Mouse (Mus musculus): ENCODE data around the gene Il4ra.
A peak's percentile ranks its signal among the peaks of the same experiment; 100 is the strongest.

Il4ra gene

DNA sequence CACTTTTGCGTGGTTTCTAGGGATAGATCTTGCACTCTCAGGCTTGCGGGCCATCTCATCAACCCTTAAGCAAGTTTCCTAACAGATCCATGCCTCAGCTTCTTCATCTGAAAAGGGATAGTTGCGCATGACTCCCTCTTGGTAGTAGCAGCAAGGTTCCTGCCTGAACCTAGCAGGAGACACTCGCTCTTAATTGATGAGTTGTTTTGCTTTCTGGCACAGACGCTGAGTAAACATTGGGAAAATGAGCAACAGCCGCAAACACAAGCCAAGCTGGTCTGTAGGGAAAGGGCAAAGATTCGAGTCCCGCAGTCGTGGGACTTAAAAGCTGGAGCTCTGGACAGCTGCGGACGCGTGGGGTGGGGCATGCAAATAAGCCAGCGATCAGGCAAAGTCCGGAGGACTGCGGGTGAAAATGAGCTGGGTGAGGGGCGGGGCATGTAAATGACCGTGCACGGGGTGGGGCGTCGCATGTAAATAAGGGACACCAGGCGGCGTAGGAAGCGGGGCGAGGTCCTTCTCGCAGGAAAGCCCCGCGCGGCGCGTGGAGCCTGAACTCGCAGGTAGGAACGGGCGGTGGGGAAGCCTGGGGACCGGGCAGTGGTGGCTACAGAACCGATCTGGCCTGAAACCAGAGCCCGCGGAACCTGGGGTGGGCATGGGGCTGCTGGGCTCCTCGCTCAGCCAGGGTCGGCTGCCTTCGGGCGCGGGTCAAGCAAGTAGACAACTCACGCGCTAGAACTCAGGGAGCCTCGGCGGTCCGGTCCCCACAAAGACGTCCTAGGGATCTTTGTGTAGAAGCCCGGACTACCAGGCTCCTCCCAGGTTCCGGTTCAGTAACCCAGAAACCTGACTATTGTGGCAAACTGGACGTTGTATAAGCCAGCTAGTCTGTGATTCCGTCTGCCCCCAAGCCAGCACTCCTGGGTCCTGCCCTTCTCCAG lies at the start of gene Il4ra:
Gene Il4ra, plus strand, starts transcription at position 355 of the 944 bp plus-strand sequence.
- DNase-seq (ENCODE audit: low spot score): peak; percentile 96

DNA sequence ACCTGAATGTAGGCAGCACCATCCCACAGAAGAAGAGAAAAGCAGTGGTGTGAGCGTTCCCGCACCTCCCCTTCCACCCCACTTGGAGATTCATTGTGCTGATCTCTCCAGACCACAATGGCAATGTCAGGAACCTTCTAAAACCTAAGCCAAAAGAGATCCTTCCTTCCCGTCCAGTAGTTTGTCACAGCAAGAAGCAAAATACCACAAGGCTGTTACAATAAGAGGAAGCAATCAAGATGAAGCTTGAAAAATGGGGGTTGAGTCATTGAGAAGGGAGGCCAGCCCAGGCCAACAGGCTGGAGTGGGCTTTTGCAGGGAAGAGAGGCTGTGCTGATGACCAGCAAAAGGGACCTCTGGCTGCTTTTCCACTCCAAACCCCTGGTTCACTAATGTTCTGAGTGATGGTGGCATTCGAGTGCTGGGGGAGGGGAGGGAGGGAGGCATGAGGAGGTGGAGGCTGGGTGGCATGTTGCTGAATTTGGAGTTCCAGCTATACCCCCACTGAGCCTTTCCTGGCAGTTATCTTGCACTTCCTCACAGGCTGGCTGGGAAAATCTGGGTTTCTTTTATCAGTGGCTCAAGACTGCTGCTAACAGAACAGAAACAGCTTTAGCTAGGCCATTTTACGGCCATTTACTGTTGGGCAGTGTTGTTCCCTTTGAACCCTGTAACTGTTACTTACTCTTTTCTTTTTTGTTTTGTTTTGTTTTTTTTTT lies 48.4 kb upstream of the Il4ra start:
- peak; percentile 21 for DNase-seq (ENCODE audit: low spot score)

- DNase-seq (ENCODE audit: low spot score): no peak
Observed at GRCm38 (mm10) chr7:125504618-125505017, 47.3 kb upstream of the Il4ra start.

- no peak for DNase-seq (ENCODE audit: low spot score)
Observed at GRCm38 (mm10) chr7:125505568-125505967, 46.4 kb upstream of the Il4ra start.

GRCm38 (mm10) chr7:125507279-125507678 lies 44.6 kb upstream of the Il4ra start:
- DNase-seq (ENCODE audit: low spot score): no peak

DNA sequence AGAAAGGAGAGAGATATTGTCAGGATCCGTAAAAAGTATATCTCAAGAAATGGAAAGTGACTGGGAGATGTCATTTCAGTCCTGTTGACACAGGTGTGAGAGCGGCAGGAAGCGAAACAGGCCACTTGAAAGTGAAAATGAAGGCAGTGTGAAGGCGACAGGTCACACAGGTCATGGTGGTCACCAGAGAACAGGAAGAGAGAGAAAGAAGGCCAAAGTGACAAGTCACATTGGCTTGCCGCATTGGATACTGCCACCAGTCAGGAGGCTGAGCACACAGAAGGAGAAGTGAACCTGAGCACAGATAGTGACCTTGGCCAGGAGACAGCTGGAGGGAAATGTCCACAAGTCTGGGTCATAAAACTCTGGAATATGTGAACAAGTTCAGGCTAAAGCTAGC lies 40.5 kb upstream of the Il4ra start:
- DNase-seq (ENCODE audit: low spot score): no peak

GRCm38 (mm10) chr7:125511852-125512251 lies 40.1 kb upstream of the Il4ra start:
- no peak for DNase-seq (ENCODE audit: low spot score)

DNA sequence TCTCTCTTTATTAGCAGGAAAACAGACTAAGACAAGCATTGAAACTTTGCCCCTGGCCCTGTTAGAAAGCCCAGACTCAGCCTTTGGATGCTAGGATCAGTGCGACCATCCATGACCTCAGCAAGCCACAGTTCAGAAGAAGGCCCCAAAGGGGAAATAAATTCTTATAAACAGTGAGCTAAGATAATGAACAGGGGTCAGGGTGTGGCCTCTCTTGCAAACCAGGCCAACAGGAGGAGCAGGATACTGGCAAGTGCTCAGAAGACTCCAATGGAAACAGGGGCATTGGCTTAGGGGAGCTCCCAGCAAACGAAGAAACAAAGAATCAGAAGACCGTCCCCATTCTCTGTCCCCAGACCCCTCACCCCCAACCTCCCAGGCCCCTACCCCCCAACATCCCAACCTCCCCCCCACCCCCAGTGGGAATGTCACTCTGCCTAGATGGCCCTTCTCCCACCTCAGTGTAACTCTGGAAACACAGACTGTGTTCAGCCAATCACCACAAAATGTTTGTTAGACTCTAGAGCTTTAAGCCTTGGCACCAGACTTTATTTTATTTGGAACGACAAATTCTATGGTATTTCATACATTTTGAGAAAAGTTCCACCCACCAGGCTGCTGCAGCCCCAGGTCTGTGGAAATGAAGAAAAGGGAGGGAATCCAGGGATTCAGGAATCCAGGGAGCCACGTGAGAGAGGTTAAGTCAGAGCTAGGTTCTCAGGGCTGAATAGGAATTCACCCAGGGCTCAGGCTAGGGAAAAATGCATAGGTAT lies 36.7 kb upstream of the Il4ra start:
- peak; percentile 53 for DNase-seq (ENCODE audit: low spot score)

GRCm38 (mm10) chr7:125516723-125517122 lies 35.2 kb upstream of the Il4ra start:
- DNase-seq (ENCODE audit: low spot score): no peak

DNA sequence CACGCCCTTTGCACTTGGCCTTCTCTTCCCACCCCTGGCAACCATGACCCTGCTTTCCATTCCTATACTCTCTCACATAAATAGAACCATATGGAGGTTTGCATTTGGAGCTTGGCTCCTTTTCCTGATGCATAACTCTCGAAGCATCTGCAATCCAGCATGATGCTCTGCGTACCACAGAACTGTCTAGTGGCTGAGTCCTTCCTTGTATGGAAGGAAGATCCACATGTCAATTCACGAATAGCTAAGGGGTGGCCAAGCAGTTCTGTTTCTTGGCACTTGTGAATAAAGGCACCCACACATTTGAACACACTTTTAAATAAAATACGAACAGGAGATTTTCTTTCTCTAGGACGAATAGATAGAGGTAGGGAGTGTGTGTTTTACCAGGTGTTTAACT lies 34.5 kb upstream of the Il4ra start:
- DNase-seq (ENCODE audit: low spot score): no peak

DNA sequence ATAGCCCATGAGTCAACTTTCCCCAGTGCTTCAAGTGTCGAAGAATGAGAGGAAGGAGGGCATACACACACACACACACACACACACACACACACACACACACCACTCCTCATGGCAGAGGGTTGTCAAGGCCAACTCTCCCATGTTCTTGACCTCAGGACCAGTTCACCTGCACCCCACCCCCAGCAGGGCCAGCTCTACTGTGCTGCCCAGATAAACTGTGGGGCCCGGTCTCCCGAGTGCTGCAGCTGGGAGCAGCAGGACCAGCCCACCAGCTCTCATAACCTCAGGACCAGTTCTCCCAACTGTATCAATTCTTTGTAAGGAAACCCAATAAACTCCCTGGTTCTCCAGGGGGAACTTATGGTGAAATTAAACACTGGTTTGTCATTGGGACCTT lies 32.2 kb upstream of the Il4ra start:
- DNase-seq (ENCODE audit: low spot score): no peak

DNA sequence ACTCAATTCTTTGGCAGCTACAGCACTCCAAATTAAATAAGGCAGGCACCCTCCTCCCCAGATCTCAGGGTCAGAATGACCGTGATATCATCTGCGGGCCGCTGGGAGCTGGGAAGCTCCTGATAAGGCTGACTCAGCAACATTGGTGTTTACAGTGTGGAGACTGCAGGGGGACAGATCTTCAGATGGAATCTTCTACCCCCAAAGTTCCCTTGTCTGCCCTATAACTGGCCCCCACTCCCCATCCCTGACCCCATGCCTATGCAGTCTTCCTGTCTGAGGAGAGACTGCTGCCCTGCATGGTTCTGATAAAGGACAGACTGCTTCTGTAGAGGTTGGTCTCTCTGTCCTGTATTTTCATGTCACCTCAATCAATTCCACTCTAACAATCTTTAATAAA lies 28.9 kb upstream of the Il4ra start:
- no peak for DNase-seq (ENCODE audit: low spot score)

DNA sequence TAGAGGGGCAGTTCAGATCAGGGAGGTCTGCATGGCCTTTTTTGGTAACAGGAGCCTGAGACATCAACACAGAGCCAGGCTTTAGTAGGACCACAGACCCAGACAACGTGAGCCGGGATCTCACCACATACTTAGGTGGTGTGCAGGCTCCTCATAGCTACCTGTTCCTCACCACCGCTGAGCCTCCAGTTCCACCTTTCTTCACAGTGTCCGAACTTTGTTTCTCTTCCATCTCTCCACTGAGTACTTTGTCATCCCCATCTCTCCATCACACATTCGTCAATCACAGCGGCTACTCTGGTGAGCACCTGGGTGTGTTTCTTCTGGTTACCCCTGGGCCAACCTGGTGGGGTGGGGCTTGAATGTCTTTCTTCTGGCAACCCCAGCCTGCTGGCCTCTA lies 24.7 kb upstream of the Il4ra start:
- DNase-seq (ENCODE audit: low spot score): no peak

DNA sequence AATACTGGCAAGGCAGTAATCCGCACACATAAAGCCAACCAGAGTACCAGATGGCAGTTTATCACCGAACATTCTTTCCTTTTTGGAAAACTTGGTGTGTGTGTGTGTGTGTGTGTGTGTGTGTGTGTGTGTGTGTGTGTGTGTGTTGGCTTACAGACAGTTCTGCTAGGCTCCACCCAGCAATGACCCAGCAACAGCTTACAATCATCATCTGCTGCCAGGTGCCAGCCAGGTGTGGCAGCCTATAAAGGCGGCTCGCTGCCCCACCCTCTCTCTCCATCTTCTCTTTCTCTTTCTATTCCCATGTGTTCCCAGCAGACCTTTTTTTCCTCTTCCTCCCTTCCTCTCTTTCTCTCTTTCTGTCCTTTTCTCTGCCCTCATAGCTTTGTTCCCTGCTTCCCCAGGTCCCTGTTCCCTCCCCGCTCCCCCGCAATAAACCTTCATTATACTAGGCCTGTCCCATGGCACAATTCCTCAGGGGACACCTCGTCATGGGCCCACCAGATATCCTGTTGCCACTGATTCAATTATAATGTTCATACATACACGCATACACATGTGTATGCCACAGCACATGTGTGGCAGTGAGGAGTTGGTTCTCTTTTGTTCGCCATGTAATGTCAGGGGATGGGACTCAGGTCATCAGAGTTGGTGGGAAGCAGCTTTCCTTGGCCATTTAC lies 23.9 kb upstream of the Il4ra start:
- no peak for DNase-seq (ENCODE audit: low spot score)

- DNase-seq (ENCODE audit: low spot score): no peak
Observed at GRCm38 (mm10) chr7:125539351-125539750, 12.6 kb upstream of the Il4ra start.

DNA sequence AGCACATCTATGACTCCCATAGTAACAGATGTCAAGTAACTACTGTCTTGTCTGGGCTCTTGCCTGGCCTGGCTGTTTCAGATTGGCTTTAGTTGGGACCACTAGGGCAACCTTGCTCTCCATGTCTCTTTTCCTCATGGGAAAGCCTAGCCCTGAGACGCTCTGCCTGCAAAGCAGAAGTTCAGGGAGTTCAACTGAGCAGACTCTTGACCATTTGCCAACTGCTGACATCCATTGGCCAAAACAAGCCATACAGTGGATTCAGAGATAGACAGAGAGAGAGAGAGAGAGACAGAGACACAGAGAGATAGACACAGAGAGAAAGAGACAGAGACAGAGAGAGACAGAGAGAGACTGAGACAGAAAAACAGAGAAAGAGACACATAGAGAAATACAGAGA lies 10.9 kb upstream of the Il4ra start:
- no peak for DNase-seq (ENCODE audit: low spot score)

DNA sequence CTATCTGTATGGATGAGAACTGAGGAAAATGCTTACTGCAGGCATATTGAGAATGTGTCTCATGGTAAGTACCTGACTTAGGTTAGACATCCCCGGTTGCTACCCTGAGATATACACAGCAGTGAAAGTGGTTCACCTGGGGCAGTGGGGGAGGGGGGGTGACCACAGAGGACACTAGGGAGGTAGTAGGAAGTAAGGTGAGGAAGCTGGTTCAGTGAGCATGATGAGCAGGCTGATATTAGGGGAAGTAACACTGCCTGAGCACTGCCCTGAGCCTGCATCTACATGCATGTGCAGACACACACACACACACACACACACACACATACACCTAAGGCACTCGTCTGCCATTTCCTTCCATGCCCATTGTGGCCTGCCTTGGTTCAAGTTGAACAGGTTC lies 10.1 kb upstream of the Il4ra start:
- DNase-seq (ENCODE audit: low spot score): no peak

DNA sequence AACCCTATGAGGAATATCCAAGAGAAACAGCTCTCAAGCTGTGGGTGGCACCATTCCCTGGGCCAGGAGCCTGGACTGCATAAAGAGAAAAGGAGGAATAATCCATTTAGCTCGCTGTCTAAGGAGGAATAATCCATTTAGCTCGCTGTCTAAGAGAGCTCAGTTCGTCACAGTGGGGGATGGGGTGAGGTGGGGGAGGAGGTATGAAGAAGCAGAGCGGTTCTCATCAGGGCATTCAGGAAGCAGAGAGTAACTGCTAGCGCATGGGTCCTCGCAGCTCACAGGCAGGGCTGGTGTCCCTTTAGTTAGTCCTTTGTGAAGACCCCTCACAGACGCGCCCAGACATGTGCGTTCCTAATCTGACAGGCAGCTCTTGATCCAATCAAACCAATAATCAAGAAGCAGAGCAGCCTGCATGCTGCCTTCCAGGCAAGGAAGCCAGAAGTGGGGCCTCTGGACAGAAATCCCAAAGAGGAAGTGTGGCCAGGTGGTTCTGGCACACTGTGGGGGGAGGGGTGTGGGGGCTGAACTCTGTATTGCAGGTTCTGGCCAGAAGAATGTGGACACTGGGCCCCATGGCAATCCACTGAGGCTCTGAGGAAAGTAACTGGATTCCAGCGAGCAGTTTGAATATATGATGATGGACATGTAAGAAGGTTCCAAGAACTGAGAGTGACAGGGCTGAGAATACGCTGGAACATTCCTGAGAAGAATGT lies 9.4 kb upstream of the Il4ra start:
- DNase-seq (ENCODE audit: low spot score): no peak

DNA sequence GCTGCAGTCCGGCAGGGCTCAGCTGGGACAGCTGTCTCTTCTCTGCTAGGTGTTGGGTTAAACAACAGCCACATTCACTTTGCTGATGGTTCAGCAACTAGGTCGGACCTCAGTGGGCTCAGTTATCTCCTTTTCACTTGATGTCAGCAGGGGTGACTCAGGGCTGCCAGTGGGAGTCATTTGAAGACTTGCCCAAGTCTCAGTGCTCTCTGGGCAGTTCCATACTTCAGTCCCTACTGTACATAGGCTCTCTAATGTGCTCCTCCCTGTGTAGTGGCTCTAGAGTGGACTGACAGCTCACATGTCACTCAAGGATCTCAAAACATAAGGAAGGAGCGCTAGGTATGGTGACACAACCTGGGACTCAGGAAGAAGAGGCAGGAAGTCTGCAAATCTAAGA lies 8.4 kb upstream of the Il4ra start:
- DNase-seq (ENCODE audit: low spot score): no peak

GRCm38 (mm10) chr7:125545331-125545730 lies 6.6 kb upstream of the Il4ra start:
- DNase-seq (ENCODE audit: low spot score): no peak

GRCm38 (mm10) chr7:125546727-125547126 lies 5.2 kb upstream of the Il4ra start:
- no peak for DNase-seq (ENCODE audit: low spot score)

Data from lung, postnatal 25 days (tissue).